In the genomic region with DNA sequence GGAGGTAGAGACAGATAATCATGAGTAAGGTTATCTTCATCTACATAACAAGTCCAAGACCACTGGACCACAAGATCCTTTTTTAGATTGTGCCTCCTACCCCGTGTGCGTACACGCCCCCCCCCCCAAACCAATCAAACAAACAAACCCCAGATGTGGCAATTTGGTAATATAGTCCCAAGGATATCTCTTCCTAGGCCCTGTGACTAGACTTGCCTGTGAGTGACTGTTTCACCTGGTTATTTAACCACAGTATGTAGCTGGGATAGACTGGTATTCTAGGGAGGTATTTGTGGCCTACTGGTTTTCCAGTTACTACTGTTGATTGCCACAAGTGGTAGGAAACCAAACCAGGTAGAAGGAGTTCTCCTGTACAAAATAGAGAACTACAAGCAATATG, we compare ENCODE assay signal across 1 mouse cellular context.
TF ChIP-seq lines count a peak whose summit lies in the region.

No protein-coding gene starts in this region.

TF ChIP-seq in MEL, 35 proteins besides CTCF, POLR2A, EP300 and RAD21 (continued from another document):
- TF ChIP-seq USF1 (IDR thresholded peaks at IDR 0.05; ENCODE audit: low read depth, low read length) = no peak
TF ChIP-seq in MEL: peak in this region for 0.
